Mouse (Mus musculus): ENCODE results near the gene 1700016H13Rik.

The 1700016H13Rik gene

GRCm38 (mm10) chr5:103671858-103672257 is 16.0 kb upstream of the 1700016H13Rik start:
- no peak for DNase-seq

DNA sequence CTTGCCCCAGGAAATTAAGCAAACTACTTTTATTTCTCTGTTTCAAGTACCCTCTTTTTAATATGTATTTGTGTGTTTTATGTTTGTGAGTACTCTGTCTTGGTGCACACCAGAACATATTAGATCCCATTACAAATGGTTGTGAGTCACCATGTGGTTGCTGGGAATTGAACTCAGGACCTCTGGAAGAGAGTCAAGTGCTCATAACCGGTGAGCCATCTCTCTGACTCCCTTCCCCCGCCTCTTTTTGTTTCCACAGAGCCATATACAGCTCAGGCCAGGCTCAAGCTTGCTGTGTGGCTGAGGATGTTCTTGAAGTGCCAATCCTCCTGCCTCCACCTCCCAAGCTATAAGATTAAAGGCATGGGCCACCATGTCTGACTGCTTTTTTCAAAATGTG is 10.1 kb upstream of the 1700016H13Rik start:
- no peak for DNase-seq

- no peak for DNase-seq
Observed at GRCm38 (mm10) chr5:103664932-103665331, 9.1 kb upstream of the 1700016H13Rik start.

GRCm38 (mm10) chr5:103659571-103659970 is 3.8 kb upstream of the 1700016H13Rik start:
- DNase-seq = no peak

GRCm38 (mm10) chr5:103658921-103659320 is 3.1 kb upstream of the 1700016H13Rik start:
- peak; percentile 14 to 41 for DNase-seq

- DNase-seq = peak in 1 of 2 experiments; percentile 10
Observed at GRCm38 (mm10) chr5:103654780-103655179, 1.0 kb downstream of the 1700016H13Rik start.

DNA sequence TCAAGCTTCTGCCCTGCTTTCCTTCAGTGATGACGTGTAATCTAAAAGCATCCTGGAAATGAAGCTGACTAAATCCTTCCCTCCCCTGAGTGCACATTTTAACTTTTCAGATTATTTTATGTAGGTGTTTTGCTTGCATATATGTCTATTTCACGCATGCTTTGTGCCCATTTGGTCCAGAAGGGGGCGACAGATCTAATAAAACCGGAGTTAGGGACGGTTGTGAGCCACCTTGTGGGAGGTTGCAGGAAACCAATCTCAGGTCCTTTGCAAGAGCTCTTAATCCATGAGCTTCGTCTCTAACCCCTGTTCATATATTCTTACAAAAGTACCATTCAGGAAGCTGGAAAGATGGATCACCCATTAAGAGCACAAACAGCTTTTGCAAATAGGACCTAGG is 1.6 kb downstream of the 1700016H13Rik start:
- peak; percentile 66 to 73 for DNase-seq

GRCm38 (mm10) chr5:103647320-103647719 is 8.5 kb downstream of the 1700016H13Rik start:
- DNase-seq = no peak

DNA sequence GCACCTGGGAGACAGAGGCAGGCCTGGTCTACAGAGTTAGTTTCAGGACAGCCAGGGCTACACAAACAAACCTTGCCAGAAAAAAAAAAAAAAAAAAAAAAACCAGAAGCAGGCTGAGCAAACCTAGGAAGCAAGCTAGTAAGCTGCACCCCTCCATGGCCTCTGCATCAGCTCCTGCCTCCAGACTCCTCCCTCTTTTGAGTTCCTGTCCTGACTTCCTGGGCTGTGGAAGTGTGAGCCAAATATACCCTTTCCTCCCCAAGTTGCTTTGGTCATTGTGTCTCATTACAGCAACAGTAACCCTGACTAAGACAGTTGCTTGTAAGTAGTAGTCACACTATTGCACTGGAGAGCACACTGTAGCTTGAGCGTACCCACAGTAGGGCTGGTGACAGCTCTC is 11.6 kb downstream of the 1700016H13Rik start:
- DNase-seq = no peak

GRCm38 (mm10) chr5:103637162-103637561 is 18.6 kb downstream of the 1700016H13Rik start:
- no peak for DNase-seq

- DNase-seq = no peak
Observed at GRCm38 (mm10) chr5:103629854-103630580, 25.8 kb downstream of the 1700016H13Rik start.

DNA sequence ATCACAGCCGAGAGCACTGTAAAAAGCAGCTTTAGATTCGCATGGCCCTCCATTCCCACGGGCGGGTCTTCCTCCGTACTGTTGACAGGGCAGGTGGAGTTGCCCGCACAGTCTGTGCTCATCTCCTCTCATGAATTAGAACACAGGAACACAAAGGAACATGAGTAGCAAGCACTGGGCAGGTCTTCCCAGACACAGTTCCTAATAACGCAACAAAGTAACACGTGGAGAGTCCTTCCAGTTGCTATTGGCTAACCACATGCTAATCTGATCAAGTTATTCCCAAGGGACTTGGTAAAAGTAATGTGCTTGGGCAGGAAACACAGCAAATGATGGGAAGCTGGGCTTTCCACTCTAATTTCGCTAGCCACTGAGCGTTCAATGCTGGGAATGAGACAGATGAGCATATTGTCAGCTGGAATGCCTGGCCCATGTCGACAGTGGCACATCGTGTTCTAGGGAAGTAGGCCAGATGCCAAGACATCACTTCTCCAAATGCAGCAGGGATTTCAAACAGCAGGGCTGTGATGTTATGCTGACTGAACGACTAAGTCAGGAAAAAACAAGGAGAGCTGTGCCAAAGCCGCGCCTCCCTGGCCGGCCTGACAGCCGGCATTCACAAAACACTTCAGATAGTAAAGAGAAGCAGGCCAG is 26.6 kb downstream of the 1700016H13Rik start, which contains the start of gene Slc10a6:
Slc10a6 (minus strand) TSS at position 293 of the 654 bp plus-strand sequence.
- DNase-seq = peak; percentile 64 to 76

DNA sequence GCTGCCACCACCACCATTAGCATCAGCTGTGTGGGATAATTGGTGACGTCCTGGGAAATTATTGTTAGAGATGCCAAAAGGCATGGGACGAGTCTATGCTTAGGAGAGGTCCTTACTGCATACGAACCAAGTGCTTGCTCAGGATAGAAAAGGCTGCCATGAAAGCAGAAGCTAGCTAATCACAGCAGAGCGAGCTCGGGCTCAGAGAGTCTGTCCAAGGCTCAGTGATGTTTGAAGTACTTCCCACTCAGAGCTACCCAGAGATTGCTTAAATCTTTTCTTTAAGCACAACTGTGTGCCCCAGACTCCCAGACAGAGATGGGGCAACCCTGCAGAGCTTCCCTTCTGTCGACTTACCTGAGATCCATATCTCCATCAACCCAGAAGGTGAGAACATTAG is 27.3 kb downstream of the 1700016H13Rik start:
- DNase-seq = no peak

GRCm38 (mm10) chr5:103624831-103625230 is 31.0 kb downstream of the 1700016H13Rik start:
- no peak for DNase-seq

- DNase-seq = no peak
Observed at GRCm38 (mm10) chr5:103622321-103622720, 33.5 kb downstream of the 1700016H13Rik start.

DNA sequence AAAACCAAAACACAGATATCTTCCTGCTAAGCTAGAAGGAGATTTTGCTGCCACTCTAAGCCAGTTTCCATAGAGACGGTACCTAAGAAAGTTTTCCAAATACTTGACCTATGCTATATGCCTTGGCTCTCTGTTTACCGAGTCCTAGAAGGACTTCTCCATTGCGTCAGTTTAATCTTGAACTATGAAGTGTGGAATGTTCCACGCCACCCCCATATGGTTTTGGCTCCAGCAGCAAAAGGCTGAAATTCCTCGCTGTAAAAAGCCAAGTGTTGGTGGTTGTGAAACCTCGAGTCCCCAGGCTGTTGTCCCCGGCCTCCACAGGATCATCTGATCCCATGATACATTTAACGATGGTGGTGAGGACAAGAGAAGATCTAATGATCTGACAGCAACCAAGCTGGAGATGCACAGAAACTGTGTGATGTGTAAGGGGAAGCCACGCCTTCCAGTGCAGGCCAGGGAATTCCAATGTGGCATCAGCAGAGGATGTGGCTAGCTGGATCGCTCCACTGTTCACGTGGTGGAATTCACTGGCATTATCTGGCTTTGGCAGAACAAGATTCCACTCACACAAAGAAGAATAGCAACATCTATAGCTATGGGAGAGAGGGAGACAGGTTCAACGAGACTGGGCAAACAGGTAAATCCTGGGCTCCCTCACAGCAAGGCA is 35.4 kb downstream of the 1700016H13Rik start:
- DNase-seq = peak; percentile 44 to 62

DNA sequence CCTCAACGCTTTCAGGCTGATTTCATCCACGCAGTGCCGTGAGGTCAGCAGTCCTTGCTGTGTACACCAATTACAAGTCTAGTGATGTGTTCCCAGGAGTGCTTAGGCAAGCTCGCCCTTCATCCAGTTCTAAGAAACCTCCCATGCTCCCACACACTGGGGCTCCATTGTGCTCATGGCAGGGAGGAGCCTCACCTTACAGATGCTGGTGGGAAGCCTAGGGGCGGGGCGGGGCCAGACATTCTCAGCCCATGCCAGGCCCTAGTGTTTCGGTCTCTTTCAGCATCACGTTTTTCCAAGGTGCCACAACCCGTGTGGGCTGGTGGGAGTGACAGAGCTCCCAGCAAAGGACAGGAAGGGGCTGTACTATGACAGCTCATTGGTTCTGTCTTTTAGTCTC is 38.6 kb downstream of the 1700016H13Rik start:
- DNase-seq = peak in 1 of 2 experiments; percentile 47

DNA sequence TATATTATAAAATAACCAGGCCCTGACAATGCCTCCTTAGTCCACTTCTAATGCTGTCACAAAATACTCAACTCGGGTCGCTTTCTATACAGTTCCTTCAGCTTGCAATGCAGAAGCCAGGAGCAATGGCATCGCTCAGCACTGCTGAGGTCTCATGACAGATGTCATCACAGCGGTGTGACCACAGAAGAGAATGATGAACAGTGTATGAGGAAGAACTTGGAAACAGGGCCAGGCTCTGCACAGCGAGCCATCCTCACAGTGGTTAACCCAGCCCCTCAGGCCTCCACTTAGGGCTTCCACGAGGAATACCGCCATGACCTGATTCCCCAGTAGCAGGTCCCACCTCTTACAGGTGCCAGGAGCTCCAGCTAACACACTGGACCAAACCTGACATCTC is 41.5 kb downstream of the 1700016H13Rik start:
- no peak for DNase-seq

GRCm38 (mm10) chr5:103612316-103612715 is 43.5 kb downstream of the 1700016H13Rik start:
- no peak for DNase-seq

GRCm38 (mm10) chr5:103610856-103611472 is 44.8 kb downstream of the 1700016H13Rik start:
- DNase-seq = no peak

- no peak for DNase-seq
Observed at GRCm38 (mm10) chr5:103610148-103610547, 45.7 kb downstream of the 1700016H13Rik start.

DNA sequence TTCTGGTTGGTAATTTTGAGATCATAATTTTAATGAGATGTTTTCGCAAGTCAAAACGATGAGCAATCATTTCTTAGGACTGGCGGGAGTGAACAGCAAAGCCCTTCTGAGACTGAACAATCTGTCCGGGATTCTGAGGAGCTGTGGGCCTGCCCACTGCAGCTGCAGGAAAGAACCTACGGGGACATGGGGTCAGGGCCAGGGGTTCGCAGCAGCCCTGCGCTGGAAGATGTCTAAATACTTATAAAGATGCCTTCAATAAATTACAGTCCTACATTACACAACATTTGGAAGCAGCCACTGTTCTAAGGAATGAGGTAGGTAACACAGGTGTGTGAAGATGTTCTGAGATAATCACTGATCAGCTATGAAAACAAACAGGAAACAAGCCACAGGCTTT is 50.1 kb downstream of the 1700016H13Rik start:
- DNase-seq = no peak

Data from kidney, postnatal 4 days (tissue).